Mouse (Mus musculus) lung, postnatal 0 days (tissue): ENCODE data around the gene Abhd17b. TPM values are rescaled to one million over a fixed set of nuclear protein-coding genes. Genes with fewer than 3 reads are reported as not detected.

Source experiments
- ATAC-seq: fragments of 200-750 bp; cut with Nextera tagmentation; 2 replicates; pipeline ENCODE4 v1.8.0; 2017; ENCODE audit warnings: moderate library complexity
- DNase-seq: peaks from one replicate; pipeline ENCODE4 v3.0.0-alpha.2; 2016; ENCODE audit warnings: low spot score
- H3K27ac ChIP-seq: fragments of 300-500 bp; sonication (generic); 2 replicates; pipeline ENCODE4 v1.5.1; 2014; ENCODE audit warnings: antibody characterized with exemption, mild to moderate bottlenecking, low read length, mixed read lengths
- H3K27me3 ChIP-seq: fragments of 300-500 bp; sonication (generic); replicated peaks from 2 replicates; pipeline ENCODE4 v1.6.1; 2014; ENCODE audit warnings: low read length, mixed read lengths; ENCODE audit not compliant: insufficient read depth
- H3K36me3 ChIP-seq: fragments of 300-500 bp; sonication (generic); 2 replicates; pipeline ENCODE4 v1.6.1; 2014; ENCODE audit warnings: low read length, mixed read lengths; ENCODE audit not compliant: insufficient read depth
- H3K4me1 ChIP-seq: fragments of 300-500 bp; sonication (generic); 2 replicates; pipeline ENCODE4 v1.6.1; 2014; ENCODE audit warnings: antibody characterized with exemption, low read depth, low read length, mixed read lengths; ENCODE audit not compliant: insufficient read depth
- H3K4me2 ChIP-seq: fragments of 300-500 bp; sonication (generic); replicated peaks from 2 replicates; pipeline ENCODE4 v1.6.1; 2014; ENCODE audit warnings: low read depth, mild to moderate bottlenecking, low read length, moderate library complexity, mixed read lengths
- H3K4me3 ChIP-seq: fragments of 300-500 bp; sonication (generic); 2 replicates; pipeline ENCODE4 v1.5.1; 2014; ENCODE audit warnings: low read depth, low read length
- H3K9ac ChIP-seq: fragments of 300-500 bp; sonication (generic); replicated peaks from 2 replicates; pipeline ENCODE4 v1.6.1; 2014; ENCODE audit warnings: low read depth, mild to moderate bottlenecking
- H3K9me3 ChIP-seq: fragments of 300-500 bp; sonication (generic); 2 replicates; pipeline ENCODE4 v1.6.1; 2016; ENCODE audit warnings: low read length, mixed read lengths
- CTCF ChIP-seq: IDR thresholded peaks from 2 replicates; pipeline ENCODE4 v1.5.1; 2016; ENCODE audit warnings: antibody characterized with exemption, mild to moderate bottlenecking
- EP300 ChIP-seq: IDR thresholded peaks from 2 replicates; pipeline ENCODE4 v1.6.1; 2016; ENCODE audit warnings: antibody characterized with exemption, mild to moderate bottlenecking, control low read depth
- WGBS: fragments of 180-500 bp; shearing (Covaris S2); extraction: QIAGEN DNeasy Blood & Tissue Kit; methylation state at CpG from one replicate; pipeline ENCODE4 v1.1.7; 2014; 5-methylcytosine and 5-hydroxymethylcytosine counted together
- polyA plus RNA-seq: library from polyadenylated mRNA; unstranded; fragments of >200 nt; fragmentation: Nextera tagmentation; extraction: Ambion mirVana; gene quantifications from 2 replicates; pipeline ENCODE4 v1.2.1, GENCODE M21; 2015

Gene Abhd17b
- 44.1 and 49.8 TPM in 2 replicates for polyA plus RNA-seq

- TF ChIP-seq EP300 (no peak), CTCF (peak; percentile 51)
- H3K9me3 ChIP-seq: no peaks in the 10 kb centered on the region
- peak within 1 kb of the TSS; percentile 95 for H3K4me3 ChIP-seq
- ATAC-seq: peak; percentile 27
- peak within 1 kb of the TSS; percentile 94 for H3K9ac ChIP-seq
- no peaks in the 10 kb centered on the region for H3K36me3 ChIP-seq
- peak within 1 kb of the TSS; percentile 98 for H3K27ac ChIP-seq
- H3K4me2 ChIP-seq: peak within 1 kb of the TSS; percentile 76
- DNase-seq: peak; percentile 62
- H3K27me3 ChIP-seq: no peaks in the 10 kb centered on the region
- H3K4me1 ChIP-seq: peaks cover 13% of the 10 kb centered on the region; the same call in 1 of the 2 replicates
- WGBS: under 1% methylated on average over 55 of the region's 105 CpGs
These were observed at the start of gene Abhd17b for GRCm38 (mm10) chr19:21653172-21653981. TSS of gene Abhd17b (plus strand) at chr19:21653185.

- H3K36me3 ChIP-seq: no peaks in the 10 kb centered on the region
- no peaks in the 10 kb centered on the region for H3K27me3 ChIP-seq
- H3K4me3 ChIP-seq: no peak overlapping the region
- ATAC-seq: peak; percentile 46; the same call in 1 of the 2 replicates
- no peaks in the 10 kb centered on the region for H3K9me3 ChIP-seq
- H3K4me2 ChIP-seq: no peak overlapping the region
- H3K4me1 ChIP-seq: no peaks in the 10 kb centered on the region
- H3K27ac ChIP-seq: no peak overlapping the region; the same call in 1 of the 2 replicates
- DNase-seq: peak; percentile 48
- H3K9ac ChIP-seq: no peak overlapping the region
- no peak for TF ChIP-seq EP300
- no peak for TF ChIP-seq CTCF
- 19% methylated on average over 3 of the region's 3 CpGs for WGBS
These were observed 49.1 kb upstream of the Abhd17b start for GRCm38 (mm10) chr19:21603836-21604235.

- Histone ChIP-seq H3K27ac (no peak overlapping the region), H3K36me3 (no peaks in the 10 kb centered on the region), H3K4me1 (no peaks in the 10 kb centered on the region), H3K4me2 (no peak overlapping the region), H3K9ac (no peak overlapping the region), H3K4me3 (no peak overlapping the region), H3K27me3 (no peaks in the 10 kb centered on the region), H3K9me3 (no peaks in the 10 kb centered on the region)
- ATAC-seq: 0 out of 2 replicates have a peak, but pooled peaks have one; percentile 16
- DNase-seq: peak; percentile 25
- 71% methylated on average over 3 of the region's 3 CpGs for WGBS
- TF ChIP-seq CTCF: no peak
These were observed 47.7 kb upstream of the Abhd17b start for GRCm38 (mm10) chr19:21605294-21605693.

DNA sequence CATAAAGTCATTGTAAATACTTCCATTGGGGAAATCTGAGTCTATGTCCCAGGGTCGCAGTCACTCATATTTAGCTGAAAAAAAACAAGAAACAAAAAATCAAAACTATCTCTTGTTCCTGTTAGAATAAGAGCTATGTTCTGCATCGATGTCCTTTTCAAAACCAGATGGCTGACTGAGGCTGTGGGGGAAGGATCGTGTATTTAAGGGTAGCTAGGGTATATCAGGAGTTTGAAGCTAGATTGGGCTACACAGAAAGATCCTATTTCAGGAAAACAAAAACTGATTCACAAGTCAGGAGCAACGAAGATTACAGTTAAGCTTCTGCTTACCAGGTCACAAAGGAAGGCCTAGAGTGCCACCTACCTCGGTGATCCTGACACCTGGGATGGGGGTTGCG lies 42.7 kb upstream of the Abhd17b start:
- 0 out of 2 replicates have a peak, but pooled peaks cover 4% of the 10 kb centered on the region for H3K4me1 ChIP-seq
- TF ChIP-seq EP300 (no peak), CTCF (no peak)
- no peak overlapping the region for H3K4me3 ChIP-seq
- no peak overlapping the region for H3K27ac ChIP-seq
- H3K9me3 ChIP-seq: no peaks in the 10 kb centered on the region
- no peaks in the 10 kb centered on the region for H3K36me3 ChIP-seq
- no peak overlapping the region for H3K9ac ChIP-seq
- no peak for DNase-seq
- no peaks in the 10 kb centered on the region for H3K27me3 ChIP-seq
- no peak for ATAC-seq
- H3K4me2 ChIP-seq: no peak overlapping the region
- WGBS: 87% methylated on average over 6 of the region's 6 CpGs

GRCm38 (mm10) chr19:21611297-21611696 lies 41.7 kb upstream of the Abhd17b start:
- no peak overlapping the region for H3K9ac ChIP-seq
- H3K4me1 ChIP-seq: 0 out of 2 replicates have a peak, but pooled peaks cover 4% of the 10 kb centered on the region
- no peaks in the 10 kb centered on the region for H3K27me3 ChIP-seq
- H3K4me2 ChIP-seq: no peak overlapping the region
- ATAC-seq (no peak), DNase-seq (peak; percentile 36)
- WGBS: 48% methylated on average over 6 of the region's 6 CpGs
- H3K9me3 ChIP-seq: no peaks in the 10 kb centered on the region
- H3K4me3 ChIP-seq: no peak overlapping the region
- H3K27ac ChIP-seq: no peak overlapping the region
- no peaks in the 10 kb centered on the region for H3K36me3 ChIP-seq
- no peak for TF ChIP-seq EP300
- TF ChIP-seq CTCF: no peak

DNA sequence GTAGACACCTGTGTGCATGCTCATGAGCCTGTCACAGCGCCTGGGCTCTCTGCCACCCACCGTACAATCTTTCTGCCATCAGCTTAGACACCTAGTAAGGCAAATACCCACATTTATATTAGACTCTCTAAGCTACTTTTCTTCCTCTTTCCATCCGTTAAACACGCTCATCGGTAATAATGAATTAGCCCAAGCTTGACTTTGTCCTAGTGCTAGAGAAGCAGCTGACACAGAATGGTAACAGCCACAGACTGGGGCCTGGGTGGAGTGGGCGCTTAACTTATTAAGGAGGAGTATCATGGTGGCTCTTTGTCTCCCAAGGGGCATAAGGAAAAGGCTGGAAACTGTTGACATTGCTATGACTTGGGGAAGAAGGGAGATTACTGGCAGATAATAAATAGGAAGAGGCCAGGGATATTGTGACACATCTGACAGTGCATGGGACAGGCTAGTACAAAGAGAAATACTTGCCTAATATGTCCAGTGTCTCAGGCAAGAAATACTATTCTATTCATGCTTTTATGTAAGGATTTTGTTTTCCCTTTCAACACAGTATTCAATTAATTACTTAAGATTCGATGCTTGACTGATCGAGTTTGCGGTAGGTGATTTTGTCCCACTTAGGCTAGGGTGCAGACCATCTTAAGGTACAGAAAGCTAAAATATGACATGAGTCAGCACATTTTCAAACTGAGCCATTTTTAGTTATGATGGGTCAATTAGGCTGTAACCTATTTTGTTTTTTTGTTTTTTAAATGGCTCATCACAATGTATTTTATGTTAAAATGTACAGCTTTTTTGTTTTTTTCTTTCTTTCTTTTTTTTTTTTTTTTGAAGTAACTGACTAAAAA lies 41.0 kb upstream of the Abhd17b start:
- TF ChIP-seq CTCF (no peak), EP300 (no peak)
- 0 out of 2 replicates have a peak, but pooled peaks cover 4% of the 10 kb centered on the region for H3K4me1 ChIP-seq
- H3K36me3 ChIP-seq: no peaks in the 10 kb centered on the region
- H3K27me3 ChIP-seq: no peaks in the 10 kb centered on the region
- no peak overlapping the region for H3K4me3 ChIP-seq
- no peak overlapping the region for H3K27ac ChIP-seq
- no peak for ATAC-seq
- no peak overlapping the region for H3K4me2 ChIP-seq
- H3K9me3 ChIP-seq: no peaks in the 10 kb centered on the region
- DNase-seq: peak; percentile 36
- 85% methylated on average over 9 of the region's 9 CpGs for WGBS
- no peak overlapping the region for H3K9ac ChIP-seq
